Mouse (Mus musculus) activated CD4-positive, CD25-positive, alpha-beta regulatory T cell, adult 9 weeks (primary cell): ENCODE data around the gene Alpk3. TPM values are rescaled to one million over a fixed set of nuclear protein-coding genes. Genes with fewer than 3 reads are reported as not detected.

Experiments used
- polyA plus RNA-seq: library from polyadenylated mRNA; unstranded; fragments of 100-300 nt; shearing (Covaris generic); gene quantifications from one replicate; pipeline ENCODE4 v1.2.1, GENCODE M21; 2017

Alpk3 gene
- not detected for polyA plus RNA-seq

DNA sequence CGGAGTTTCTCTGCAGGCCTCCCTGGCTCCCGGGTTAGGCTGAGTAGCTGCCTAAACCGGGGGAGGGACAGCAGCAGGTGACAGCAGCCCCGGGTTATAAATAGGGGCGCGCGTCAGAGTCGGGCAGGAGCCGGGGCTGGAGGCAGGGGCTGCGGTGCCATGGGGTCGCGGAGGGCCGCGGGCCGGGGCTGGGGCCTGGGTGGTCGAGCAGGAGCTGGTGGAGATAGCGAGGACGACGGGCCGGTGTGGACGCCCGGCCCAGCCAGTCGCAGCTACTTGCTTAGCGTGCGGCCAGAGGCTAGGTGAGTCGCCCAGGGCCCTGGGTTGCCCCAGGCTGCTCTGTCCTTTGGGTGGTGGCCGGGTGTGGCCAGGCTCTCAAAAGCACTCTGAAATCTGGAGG, at the start of gene Alpk3:
Gene Alpk3, plus strand, starts transcription at position 130 of the 400 bp plus-strand sequence.

DNA sequence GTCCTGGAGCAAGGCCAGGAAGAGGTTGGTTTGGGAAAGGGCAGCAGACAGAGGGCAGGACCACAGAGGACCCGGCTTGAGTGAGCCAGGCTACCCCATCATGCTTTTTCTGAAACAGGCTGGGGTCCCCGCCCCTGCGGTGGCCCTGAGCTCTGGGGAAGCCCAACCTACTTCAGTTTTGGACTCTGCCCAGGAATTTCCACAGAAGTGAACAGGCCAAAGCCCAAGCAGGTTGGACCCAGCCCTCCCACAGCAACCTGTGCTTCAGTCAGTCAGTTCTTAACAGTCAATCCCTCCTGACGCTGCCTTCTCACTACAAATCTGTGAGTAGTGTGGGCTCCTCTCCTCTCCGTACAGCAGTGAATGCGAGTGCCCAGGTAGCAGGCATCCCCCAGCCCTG, 57.2 kb downstream of the Alpk3 start, which contains the start of gene Slc28a1:
Gene Slc28a1, plus strand, starts transcription at position 245 of the 400 bp plus-strand sequence.

Other genes starting within 250 kb of the Alpk3 start
- 305 TPM for gene Iqgap1, start 231.6 kb upstream of the Alpk3 start, polyA plus RNA-seq
- gene Zscan2, start 196.7 kb upstream of the Alpk3 start, polyA plus RNA-seq: 3.1 TPM
- gene Wdr73, start 156.3 kb upstream of the Alpk3 start, polyA plus RNA-seq: 39.2 TPM
- 52.9 TPM for gene Nmb, start 152.5 kb upstream of the Alpk3 start, polyA plus RNA-seq
- 350 TPM for gene Sec11a, start 109.8 kb upstream of the Alpk3 start, polyA plus RNA-seq
- gene Zfp592, start 63.9 kb upstream of the Alpk3 start, polyA plus RNA-seq: 18.7 TPM
- not detected for gene Slc28a1, start 57.2 kb downstream of the Alpk3 start, polyA plus RNA-seq
- 1.1 TPM for gene Pde8a, start 156.0 kb downstream of the Alpk3 start, polyA plus RNA-seq